Mouse (Mus musculus) kidney, postnatal 14 days (tissue): ENCODE data around the gene Slc12a6.

Experiments used
- DNase-seq: peaks from one replicate; pipeline ENCODE4 v3.0.0; 2022; ENCODE audit warnings: mixed read lengths

Gene Slc12a6

DNA sequence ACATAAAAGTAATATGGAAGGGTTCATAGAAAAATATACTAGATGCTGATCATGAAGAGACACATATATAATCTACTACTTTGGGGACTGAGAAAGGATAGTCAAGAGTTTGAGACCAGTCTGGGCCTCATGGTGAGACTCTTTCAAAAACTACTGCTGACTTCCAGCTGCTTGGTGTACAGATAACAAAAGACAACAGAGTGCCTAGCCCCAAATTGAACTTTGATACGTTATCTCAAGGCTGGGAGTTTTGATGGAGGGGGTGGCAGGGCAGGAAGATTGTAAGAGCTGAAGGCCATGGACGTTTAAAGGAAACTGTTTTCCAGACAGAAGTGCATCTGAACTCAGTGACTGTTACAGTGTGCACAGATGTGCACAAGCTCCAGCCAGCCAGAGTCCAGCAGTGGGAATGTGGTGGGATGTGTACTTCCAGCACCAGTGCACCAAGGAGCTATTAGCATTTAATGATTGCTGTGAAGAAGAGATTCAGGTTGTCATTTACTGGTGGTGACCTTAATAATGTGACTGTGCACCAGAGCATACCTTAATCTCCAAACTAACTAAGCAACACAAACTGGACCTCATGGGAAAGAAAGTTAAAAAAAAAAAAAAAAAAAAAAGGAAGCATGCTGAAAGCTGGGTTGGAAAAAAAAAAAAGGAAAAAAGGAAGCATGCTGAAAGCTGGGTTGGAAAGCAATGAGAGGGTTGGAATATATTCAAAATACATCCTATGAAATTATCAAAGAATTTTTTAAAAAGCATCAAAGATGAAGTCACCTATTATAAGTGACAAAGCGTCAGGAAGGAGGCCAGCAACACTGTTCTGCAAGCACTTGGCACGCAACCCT is 66.7 kb downstream of the Slc12a6 start:
- DNase-seq: no peak

DNA sequence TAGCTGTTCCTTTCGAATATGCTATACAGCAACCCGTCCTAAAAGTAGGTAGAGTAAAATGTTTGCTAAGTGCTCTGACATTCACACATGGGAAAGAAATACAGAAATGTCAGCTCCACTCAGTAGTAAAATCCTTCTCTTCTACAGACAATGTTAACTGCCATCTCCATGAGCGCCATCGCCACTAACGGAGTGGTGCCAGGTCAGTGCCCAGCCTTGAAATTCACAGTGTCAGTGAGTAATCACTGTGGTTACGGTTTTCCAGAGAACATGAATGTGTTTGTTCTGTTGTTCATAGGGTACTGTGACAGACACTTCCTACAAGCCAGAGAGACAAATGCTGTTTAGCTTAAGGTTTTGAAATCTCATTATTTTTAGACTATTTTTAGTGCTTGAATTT is 71.6 kb downstream of the Slc12a6 start:
- no peak for DNase-seq

DNA sequence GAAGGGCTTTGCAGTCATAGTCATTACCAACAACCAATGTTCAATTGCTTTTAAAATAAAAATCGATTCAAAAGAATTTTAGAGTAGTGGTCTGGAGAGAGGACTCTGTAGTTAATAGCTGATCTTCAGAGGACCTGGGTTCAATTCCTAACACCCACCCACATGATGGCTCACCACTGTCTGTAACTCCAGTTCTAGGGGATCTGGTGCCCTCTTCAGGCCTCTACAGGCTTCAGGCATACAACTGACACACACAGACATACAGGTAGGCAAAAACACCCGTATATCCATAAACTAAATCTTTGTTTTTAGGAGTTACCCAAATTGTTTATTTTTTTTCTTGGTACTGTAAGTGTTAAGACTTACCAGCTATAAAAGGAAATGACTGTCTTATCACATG is 74.1 kb downstream of the Slc12a6 start:
- no peak for DNase-seq

DNA sequence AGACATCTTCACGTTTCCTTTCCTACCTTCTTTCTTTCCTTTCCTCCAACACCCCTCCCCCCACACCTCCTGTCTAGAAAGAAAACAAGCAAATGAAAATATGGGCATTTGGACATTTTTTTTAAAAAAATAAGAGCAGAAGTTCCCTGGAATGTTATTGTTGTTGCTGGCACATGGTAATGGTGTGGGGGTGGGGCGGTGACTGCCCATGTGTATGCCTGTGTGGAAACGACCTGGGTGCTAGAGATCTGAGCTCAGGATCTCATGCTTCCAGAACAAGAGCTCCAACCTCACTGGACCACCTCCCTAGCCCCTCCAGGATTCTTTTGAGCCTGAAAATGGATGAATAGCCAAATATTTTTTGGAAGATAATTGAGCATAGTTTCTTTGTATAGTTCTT is 75.5 kb downstream of the Slc12a6 start:
- peak; percentile 17 for DNase-seq

DNA sequence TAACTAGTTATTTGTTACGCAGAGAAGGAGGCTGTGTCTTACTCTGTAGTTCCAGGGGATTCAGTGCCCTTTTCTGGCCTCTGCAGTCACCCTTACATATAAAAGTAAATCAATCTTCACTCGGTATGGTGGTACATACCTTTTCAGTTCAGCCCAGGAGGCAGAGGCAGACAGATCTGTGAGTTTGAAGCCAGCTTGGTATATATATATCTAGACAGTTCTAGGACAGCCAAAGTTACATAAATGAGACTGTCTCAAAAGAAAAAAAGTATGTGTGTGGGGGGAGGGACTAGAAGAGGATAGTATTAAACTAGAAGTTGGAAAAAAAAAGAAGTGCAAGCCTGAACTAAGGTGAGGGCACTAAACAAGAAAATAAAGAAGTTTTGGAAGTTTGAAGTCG is 82.6 kb downstream of the Slc12a6 start:
- no peak for DNase-seq

DNA sequence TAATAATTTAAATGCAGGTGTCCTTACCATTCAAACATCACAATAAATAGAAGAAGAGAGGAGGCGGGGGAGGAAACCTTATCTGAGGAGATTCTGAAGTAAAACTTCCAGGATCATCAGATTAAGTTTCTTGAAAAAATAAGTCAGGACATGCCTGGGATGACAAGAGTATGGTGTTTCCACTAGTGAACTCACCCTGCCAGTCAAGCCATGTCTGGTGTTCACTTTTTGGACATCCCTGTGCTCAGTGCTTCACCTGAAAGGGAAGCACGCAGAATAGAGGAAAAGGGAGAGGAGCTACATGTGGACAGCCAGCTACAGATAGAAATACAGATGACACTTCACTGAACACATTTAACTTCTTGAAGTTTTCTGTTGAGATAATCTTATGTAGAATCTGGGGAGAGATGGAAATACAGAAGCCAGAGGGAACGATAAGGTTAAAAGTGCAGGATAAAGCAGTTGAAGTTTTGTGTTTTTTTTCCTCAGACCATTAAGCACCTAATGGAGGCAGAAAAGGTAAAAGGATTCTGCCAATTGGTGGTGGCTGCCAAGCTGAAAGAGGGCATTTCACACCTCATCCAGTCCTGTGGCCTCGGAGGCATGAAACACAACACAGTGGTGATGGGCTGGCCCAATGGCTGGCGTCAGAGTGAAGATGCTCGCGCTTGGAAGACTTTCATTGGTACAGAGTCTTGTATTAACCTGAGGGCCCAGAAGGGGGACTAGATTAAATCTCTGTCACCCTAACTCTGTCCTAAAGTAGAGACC is 88.2 kb downstream of the Slc12a6 start:
- DNase-seq: no peak

DNA sequence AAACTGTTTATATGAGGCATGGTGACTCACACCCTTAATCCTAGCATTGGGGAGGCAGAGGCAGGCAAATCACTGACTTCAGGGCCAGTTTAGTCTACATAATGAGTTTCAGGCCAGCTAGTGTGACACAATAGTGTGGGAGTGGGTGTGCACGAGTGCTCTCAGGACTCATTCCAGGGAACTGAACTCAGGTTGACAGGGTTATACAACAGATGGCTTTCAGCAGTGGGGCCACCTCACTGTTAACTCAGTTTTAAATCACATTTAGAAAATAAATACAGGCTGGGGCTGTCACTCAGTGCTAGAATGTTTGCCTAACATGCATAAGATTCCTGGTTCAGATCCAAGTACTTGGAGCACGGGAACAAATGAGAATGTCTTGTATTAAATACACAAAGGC is 94.0 kb downstream of the Slc12a6 start:
- DNase-seq: no peak

DNA sequence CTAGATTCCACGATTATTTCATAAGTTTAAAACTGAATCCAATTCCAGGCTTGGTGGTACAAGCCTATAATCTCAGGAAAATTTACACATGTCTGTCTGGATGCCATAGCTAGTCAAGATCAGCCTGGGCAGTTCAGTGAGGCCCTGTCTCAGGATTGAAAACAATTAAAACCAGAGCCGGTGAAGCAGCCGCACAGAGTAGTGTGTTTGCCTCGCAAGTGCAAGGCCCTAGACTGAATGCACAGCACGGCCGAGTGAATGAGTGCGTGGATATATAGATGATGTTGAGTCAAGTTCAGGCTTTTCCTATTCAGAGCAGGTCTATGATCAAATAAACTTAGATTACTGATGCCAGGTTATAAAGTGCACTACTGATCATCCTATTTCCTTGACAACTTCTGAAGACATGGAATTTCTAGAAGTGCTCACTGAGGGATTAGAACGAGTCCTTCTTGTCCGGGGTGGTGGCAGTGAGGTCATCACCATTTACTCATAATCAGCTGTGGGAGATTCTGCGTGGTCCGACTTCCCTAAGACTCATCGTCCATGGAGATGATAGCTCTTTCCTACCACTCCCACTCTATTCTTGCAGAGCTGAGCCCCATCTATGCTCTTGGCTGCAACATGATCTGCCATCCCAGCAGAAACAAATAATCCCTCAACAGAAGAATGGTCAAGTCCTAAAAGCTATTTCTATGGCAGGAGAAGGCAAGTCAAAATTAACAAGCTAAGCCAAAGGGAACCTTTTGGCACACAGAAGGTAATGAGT is 94.6 kb downstream of the Slc12a6 start:
- no peak for DNase-seq

DNA sequence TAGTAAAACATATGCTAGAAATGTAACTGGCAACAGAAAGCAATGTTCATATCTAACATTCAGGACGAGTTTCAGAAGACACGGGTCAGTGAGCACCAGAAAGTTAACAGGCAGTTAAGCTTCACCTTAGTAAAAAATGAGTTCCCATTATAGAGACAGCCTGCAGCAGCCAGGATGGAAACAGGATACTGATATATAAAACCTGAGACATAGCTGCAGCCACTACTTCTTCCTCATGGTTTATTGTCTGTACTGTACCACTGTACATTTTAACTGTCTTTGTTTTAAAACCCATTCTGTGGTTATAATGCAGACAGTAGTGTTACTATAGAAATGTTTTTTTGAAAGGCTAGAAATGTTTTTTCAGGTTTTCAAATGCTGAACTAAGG is 95.2 kb downstream of the Slc12a6 start:
- no peak for DNase-seq

DNA sequence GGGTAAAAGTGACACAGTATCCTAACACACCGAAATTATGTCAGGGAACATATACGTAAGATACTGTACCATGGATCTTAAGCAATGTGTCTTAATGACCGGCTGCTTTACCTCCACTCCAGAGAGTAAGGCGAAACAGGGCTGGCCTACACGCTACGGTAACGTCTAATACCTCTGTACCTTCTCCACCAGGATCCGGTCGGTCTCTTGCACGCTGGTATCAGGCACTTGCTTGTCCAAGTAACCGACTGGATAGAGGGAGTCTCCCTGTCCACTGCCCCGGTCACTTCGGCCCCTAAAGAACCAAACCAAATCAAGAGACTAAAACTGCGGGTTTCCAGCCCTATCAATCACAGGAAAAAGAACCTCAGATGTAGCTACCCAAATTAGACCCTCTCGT is 101.6 kb downstream of the Slc12a6 start:
- no peak for DNase-seq

DNA sequence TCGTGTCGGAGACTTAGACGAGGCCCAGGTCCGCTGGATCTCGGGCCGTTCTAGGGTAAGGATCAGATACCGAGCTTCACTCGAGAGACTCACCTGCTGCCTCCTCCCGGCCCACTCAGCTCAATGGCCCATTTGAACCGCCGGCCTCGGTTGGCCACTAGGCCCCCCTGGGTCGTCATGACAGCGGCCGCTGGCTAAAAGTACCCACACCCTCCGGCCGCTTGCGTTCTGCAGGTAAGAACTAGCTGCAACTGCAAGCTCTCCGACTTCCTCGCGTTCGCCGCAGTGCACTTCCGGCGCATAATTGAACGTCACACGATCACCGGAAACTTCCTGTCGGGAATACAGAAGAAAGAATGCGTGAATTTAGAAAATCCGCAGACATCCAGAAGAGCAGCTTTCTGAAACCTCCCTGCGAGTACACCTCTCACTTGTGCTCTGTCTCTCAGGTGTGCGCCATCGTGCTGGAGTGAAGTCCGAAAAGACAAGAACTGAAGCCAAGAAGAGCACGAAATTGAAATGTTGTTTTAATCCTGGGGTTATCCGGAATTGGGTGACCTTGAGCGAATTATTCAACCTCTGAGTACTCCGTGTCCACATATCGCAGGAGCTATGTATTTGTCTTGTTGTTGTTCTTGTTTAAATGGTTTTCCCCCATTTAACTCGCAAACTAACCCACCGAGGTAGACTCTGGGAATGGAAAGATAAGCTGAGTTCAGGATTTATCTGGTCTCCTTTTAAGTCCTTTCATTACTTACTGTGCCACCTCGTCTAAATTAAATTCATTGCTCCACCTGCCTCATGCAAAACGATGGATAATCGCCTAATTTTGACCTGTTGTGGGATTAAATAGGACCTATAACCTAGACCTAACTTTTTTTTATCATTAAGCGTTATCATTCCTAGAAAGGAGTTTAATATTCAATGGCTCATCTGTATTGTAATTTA is 102.4 kb downstream of the Slc12a6 start, which contains the start of gene Emc4:
TSS of gene Emc4 (minus strand) at position 302 of the 948 bp plus-strand sequence.
- DNase-seq: peak; percentile 93

DNA sequence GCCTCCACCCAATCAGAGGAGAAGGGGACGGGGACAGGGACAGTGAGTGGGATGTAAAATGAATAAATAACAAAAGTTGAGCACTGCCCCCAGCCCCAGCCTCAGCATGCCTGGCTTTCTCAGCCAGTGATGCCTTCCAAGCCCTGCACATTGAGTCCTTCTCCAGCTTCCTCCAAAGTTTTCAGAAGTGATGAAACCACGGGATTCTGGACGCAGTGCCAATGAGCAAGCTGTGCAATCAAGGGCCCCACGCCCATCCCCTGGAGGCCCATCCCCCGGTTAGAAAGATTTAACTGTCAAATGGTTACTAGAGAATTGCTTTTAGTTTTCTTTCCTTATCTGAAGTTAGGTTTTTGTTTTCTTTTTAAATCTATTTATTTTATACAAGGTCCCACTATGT is 104.3 kb downstream of the Slc12a6 start:
- DNase-seq: no peak

DNA sequence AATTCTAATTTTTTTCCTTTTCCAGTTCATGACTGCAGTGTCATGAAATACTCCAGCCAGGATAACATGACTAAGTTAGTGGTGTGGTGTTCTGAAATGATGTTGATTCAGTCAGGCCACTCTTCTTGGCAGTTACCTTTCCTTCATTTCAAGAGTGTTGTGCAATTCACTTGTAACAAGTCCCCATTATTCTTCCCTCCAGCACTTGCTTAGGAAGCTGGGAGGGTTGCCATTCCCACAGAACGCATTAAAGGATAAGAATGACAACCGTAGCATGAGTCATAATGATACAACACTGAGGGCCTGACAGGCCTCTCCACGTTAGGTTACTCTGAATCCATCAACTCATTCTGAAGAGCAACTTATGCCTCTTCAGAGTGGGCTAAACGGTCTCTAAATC is 107.5 kb downstream of the Slc12a6 start:
- no peak for DNase-seq

DNA sequence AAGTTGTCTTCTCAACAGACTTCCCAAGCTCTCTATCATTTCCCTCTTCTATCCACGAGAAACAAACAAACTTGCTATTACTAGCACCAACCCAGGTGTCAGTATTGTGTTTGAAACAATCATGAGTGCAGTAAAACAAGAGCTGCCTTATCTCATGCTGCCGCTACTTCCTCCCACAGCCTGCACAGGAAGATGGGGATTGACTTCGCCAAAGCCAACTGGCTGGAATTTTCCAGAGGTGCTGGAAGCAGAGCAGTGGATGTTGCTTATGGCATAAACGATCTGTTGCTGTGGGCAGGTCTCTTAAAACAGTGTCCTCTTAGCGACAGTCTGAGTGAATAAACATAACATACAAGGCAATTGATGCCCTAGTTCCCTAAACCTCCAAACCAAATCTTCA is 109.0 kb downstream of the Slc12a6 start:
- peak; percentile 27 for DNase-seq

DNA sequence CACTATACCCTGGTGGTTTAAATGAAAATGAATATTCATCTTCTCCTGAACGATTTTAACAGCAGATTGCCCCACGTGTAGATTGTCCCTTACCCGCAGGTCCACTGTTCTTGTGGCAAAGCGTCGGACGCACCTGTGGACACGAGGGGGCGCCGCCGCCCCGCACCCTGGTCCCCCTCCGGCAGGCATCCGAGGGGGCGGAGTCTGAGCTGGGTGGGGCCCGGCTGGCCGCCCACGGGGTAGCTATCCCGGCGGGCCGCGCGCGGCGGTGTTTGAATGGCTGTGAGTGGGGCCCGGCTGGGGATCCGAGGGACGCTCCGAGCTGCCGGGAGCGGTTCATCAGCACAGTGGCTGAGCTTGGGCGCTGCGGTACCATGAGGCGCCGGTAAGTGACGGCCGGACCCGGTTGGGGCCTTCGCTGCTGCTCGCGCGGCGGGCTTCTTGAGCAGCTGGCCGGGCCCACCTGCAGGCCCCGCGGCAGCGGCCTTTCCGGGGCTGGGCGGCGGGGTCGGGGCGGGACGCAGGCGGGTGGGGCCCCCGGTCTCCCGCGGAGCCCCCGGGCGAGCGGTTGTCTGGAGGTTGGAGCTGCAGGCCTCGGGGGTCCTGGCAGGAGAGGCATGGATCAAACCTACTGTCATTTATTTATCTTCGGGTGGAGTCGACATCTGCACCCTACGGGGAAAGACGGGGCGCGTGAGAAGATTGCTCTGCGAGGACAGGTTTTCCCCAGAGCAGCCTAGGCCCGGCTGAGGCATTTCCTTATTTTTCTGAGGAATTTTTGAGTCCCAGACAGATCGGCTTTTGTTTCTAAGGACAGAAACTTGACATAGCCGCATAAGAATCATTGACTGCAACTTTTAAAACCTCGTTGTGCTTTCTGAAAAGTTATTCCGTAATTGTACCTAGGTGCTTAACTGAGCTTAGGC is 113.6 kb downstream of the Slc12a6 start, which contains the start of gene Katnbl1:
TSS of gene Katnbl1 (plus strand) at position 239 of the 926 bp plus-strand sequence.
- peak; percentile 96 for DNase-seq

DNA sequence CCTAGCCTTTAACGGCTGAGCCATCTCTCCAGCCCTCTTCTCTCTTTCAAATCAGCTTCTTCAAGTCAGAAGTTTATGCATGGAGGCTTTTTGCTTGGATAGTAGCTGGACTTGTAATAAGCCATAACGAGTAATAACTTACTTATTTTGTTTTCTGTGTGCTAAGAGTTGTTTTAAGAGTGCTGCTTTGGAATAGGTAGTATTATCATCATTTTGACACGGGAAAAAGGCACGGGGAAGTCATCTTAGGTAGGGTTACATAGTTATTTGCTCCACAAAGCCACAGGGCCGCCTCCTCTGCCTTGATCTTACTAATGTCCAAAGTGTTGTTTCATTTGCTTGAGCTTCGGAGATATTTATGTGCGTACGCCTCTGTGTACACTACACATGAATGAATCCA is 114.5 kb downstream of the Slc12a6 start:
- DNase-seq: no peak

DNA sequence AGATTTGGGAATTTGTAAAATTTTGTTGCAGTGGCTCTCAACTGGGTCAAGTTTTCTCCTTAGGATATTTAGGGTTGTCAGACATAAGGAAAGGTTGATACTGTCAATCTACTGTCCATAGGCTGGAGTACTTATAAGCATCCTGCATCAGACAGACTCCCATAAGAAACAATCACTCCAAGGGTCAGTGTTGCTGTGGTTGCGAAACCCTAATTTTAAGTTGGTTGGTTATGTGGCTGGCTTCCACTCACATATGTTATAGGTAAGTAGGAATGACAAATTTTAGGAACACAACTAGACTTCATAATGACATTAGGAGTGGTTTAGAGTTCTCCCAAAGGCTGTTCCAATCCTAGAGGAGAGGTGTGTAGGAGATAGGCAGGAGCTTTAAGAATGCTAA is 115.6 kb downstream of the Slc12a6 start:
- no peak for DNase-seq

DNA sequence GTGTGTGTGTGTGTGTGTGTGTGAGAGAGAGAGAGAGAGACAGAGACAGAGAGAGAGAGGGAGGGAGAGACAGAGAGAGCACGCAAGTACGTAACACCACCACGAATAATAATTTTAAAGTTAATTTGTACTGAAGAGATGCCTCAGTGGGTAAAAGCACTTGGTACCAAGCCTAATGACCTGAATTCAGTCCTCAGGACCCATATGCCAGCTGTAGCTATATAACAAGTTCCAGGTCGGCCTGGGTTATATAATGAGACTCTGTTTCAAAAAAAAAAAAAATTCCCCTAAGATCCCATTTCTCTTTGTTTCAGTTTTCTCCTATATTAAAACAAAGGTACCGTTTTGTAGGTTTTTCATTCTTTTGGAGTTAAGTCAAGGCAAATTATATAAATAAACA is 125.2 kb downstream of the Slc12a6 start:
- no peak for DNase-seq

DNA sequence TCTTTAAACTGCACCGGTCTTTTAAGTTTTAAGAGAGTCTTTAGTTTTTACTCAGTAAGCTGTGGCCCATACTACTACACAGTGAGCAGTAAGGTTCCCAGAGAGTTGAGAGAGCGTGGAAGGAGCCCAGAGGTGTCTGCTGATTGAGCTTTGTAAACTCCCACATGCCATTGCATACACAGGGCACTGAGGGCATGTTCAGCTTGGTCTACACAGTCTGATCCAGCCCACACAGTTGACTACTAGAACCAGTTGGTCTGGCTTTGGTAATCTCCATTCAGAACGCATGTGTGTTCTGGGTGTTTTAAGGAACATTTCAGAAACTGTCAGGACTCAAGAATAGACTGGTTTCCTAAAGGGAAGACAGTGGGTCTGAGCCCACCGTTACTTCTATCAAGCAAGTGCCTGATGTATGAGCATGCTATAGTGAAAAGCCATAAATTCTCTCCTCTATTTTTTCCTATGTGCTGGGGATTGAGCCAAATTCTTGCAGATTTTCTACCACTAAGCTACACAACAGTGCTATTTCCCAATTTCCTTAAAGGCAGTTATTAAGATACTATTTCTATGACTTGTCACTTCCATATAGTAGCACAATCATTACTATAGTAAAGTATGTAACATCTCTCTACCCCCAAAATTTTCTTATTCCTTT is 125.8 kb downstream of the Slc12a6 start:
- DNase-seq: peak; percentile 14

DNA sequence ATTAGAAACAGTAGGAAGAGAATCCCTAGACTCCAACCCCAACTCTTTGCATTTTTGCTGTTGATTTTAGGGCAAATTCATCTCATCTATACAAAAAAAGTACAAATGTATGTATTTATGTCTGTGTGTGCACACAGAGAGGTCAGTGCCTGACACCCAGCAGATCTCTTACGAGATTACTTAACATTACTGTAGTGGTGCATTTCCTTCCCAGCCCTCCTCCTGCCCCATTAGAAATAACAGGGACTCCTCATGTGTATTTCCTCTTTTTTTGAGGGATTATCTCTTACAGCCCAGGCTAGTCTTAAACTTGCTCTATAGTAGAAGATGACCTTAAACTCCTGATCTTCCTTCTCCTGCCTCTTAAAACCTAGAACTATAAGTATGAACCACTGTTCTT is 127.1 kb downstream of the Slc12a6 start:
- no peak for DNase-seq
